Mouse (Mus musculus) embryonic fibroblast, embryonic 13.5 days (primary cell): ENCODE results near the gene Acad10. TPM values are rescaled to one million over a fixed set of nuclear protein-coding genes. Genes with fewer than 3 reads are reported as not detected.
"Not testable (repeated sequence)": the region's sequence is repeated elsewhere in the genome, so short reads cannot be mapped to it uniquely, and the experiment has no call there.

Experiments
- H3K27ac ChIP-seq: 2 replicates; pipeline ENCODE4 v1.5.1; 2012; ENCODE audit warnings: low read length, control low read depth, inconsistent platforms; ENCODE audit not compliant: insufficient read depth
- H3K4me1 ChIP-seq: 2 replicates; pipeline ENCODE4 v1.6.1; 2011; ENCODE audit warnings: low read length; ENCODE audit not compliant: control insufficient read depth, insufficient read depth
- H3K4me3 ChIP-seq: 2 replicates; pipeline ENCODE4 v1.5.1; 2011; ENCODE audit warnings: mild to moderate bottlenecking, control low read depth, low read length; ENCODE audit not compliant: insufficient read depth
- CTCF ChIP-seq: IDR thresholded peaks from 2 replicates; pipeline ENCODE4 v1.5.1; 2011; ENCODE audit warnings: mild to moderate bottlenecking, control low read depth, low read length, moderate library complexity, borderline replicate concordance; ENCODE audit not compliant: insufficient read depth
- POLR2A ChIP-seq: IDR thresholded peaks from 2 replicates; pipeline ENCODE4 v1.6.1; 2011; ENCODE audit warnings: low read depth, mild to moderate bottlenecking, control low read depth, low read length, moderate library complexity
- polyA plus RNA-seq: library from polyadenylated mRNA; stranded (reverse); fragments of >200 nt; gene quantifications from 2 replicates; pipeline ENCODE4 v1.2.4, GENCODE M21; 2011; ENCODE audit warnings: low read depth; ENCODE audit not compliant: missing spikeins, insufficient read length

Gene Acad10
- polyA plus RNA-seq, 1 experiment: 2.3 TPM

DNA sequence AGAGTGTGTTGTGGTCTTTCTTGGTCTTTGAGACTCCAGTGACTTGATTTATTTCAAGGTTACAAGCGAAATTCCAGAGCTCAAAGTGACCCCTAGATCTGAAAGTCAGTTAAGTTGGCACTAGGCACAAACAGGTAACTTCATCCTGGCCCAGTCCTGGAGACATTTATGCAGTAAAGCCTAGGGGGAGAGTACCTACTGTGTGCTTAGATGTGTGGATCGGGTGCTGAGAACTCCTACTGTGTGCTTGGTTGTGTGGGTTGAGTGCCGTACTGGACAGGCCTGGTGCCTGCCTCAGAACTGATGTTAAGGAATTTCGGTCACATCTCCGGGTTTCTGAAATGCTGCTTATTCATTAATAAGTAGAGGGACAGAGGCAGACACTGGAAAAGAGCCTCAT lies 1.2 kb upstream of the Acad10 start:
- H3K27ac ChIP-seq: no peak overlapping the region
- H3K4me3 ChIP-seq: peak overlapping the region; percentile 62
- TF ChIP-seq POLR2A (no peak), CTCF (no peak)
- H3K4me1 ChIP-seq: no peaks in the 10 kb centered on the region; the same call in 1 of the 2 replicates

GRCm38 (mm10) chr5:121660897-121661254 lies 562 bp upstream of the Acad10 start:
- no peak for TF ChIP-seq CTCF
- TF ChIP-seq POLR2A: no peak
- Histone ChIP-seq H3K4me3 (peak overlapping the region; percentile 62), H3K27ac (no peak overlapping the region), H3K4me1 (no peaks in the 10 kb centered on the region; the same call in 1 of the 2 replicates)

DNA sequence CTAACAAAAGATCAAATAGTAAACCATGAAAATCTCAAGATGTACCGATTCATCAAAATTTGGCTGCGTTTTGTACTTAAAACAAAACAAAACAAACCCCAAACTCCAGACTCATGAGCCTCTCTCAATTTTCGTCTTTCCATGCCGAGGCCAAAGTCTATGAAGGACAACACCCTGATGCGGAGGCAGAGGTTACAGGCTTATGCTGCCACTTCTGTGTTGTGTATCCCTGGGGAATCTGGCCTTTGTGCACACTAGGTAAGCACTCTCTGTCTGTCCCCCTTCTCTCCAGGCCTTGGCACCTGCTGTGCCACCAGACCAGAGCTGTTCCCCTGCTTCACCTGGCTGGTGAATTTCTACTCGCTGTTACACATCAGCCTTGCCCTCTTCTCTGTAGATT lies 2.7 kb downstream of the Acad10 start:
- H3K27ac ChIP-seq, H3K4me3 ChIP-seq, H3K4me1 ChIP-seq: not testable (repeated sequence)

DNA sequence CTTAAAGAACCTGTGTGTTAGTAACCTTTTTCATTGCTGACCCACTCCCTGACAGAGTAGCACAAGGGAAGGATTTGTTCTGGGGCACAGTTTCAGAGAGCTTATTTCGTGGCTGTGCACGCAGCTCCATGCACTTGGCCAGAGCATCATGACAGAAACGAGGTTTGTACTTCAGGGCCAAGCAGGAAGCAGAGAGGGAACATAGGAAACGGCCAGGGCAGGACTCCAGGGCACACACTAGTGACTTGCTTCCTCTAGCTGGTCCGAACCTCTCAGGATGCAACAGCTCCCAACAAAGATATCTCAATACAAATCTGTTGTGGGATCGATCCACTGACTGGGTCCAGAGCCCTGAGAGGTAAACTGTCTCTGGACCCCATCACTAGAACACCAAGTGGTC lies 3.4 kb downstream of the Acad10 start:
- H3K4me1 ChIP-seq, H3K27ac ChIP-seq, H3K4me3 ChIP-seq: not testable (repeated sequence)

GRCm38 (mm10) chr5:121654526-121654925 lies 5.8 kb downstream of the Acad10 start:
- no peak overlapping the region for H3K27ac ChIP-seq
- no peak overlapping the region for H3K4me3 ChIP-seq
- no peaks in the 10 kb centered on the region for H3K4me1 ChIP-seq
- TF ChIP-seq POLR2A (no peak), CTCF (no peak)

GRCm38 (mm10) chr5:121649134-121649533 lies 11.2 kb downstream of the Acad10 start:
- Histone ChIP-seq H3K4me3 (no peak overlapping the region), H3K4me1 (no peaks in the 10 kb centered on the region)
- TF ChIP-seq POLR2A (no peak), CTCF (no peak)

DNA sequence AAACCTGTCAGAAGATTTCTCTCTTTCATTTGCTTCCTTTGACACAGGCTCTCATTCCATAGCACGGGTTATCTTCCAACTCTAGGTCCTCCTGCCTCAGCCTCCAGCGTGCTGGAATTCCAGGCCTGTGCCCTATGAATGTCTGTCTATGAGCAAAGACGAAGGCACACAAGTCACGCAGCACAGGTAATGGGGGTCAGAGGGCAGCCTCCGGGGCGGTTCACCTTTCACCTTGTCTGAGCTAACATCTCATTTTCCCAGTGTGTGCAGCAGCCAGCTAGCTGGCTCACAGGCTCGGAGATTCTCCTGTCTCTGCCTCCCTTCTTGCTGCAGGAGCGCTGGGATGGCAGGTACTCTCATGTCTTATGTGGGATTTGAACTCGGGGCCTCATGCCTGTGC lies 20.7 kb downstream of the Acad10 start:
- Histone ChIP-seq H3K4me3 (no peak overlapping the region), H3K4me1 (no peaks in the 10 kb centered on the region), H3K27ac (no peak overlapping the region)
- TF ChIP-seq CTCF (no peak), POLR2A (no peak)

More at GRCm38 (mm10) chr5:121649134-121649533, 11.2 kb downstream of the Acad10 start:
- no peak overlapping the region for H3K27ac ChIP-seq

- H3K4me3 ChIP-seq: no peak overlapping the region
- no peaks in the 10 kb centered on the region for H3K4me1 ChIP-seq
- TF ChIP-seq POLR2A: no peak
- TF ChIP-seq CTCF: no peak
- H3K27ac ChIP-seq: no peak overlapping the region
These were observed 23.0 kb downstream of the Acad10 start for GRCm38 (mm10) chr5:121637296-121637695.

- TF ChIP-seq POLR2A (no peak), CTCF (no peak)
- H3K27ac ChIP-seq: no peak overlapping the region
- H3K4me1 ChIP-seq: no peaks in the 10 kb centered on the region
- no peak overlapping the region for H3K4me3 ChIP-seq
These were observed 25.6 kb downstream of the Acad10 start for GRCm38 (mm10) chr5:121634668-121635067.

- TF ChIP-seq POLR2A: no peak
- no peak for TF ChIP-seq CTCF
- no peak overlapping the region for H3K4me3 ChIP-seq
- no peak overlapping the region for H3K27ac ChIP-seq
- H3K4me1 ChIP-seq: no peaks in the 10 kb centered on the region
These were observed 27.5 kb downstream of the Acad10 start for GRCm38 (mm10) chr5:121632804-121633203.

- not testable (repeated sequence) for H3K4me3 ChIP-seq, H3K4me1 ChIP-seq, H3K27ac ChIP-seq
These were observed 29.1 kb downstream of the Acad10 start for GRCm38 (mm10) chr5:121631106-121631647.
